Mouse (Mus musculus) left cerebral cortex, adult 9 months (tissue): ENCODE results near the gene Muc16.

Experiments used
- DNase-seq, 2 experiments: peaks; one replicate each; pipeline ENCODE4 v3.0.0; 2022; ENCODE audit warnings: low spot score in 2 of 2

The Muc16 gene

DNA sequence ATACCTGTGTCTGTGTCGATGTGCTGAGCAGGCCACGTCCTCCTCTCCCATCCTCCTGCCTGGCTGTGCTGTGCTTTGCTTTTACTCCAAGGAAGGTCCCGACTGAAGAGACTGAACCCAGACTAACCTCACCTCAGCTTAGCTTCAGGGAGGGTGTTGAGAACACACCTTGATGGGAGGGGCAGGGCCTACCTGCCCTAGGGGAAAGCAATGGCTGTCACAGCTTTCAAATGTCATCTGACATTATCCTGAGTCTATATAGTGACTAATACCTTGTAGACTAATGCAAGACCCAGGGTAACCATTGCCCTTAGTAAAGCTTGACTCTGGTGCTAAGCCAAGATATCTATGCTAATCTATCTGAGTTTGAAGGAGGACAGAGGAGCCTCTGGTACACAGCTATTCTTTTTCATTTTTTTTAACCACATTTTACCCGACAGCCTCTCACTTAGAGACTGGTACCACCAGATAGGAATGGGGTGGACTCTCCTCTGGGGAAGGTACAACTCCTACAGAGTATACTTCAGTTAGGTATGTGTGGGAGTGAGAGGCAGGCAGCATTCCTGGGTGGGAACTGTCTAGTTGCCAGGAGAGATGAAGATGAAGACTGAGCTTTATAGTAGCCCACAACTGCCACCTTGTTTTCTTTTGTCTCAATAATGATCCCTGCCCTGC, at the start of gene Muc16:
Muc16 (minus strand) TSS at position 51 of the 675 bp plus-strand sequence.
- no peak for DNase-seq

- DNase-seq, result no peak
These were observed 48.4 kb upstream of the Muc16 start for GRCm38 (mm10) chr9:18722712-18723099.

GRCm38 (mm10) chr9:18721931-18722711, 47.8 kb upstream of the Muc16 start:
- no peak for DNase-seq

GRCm38 (mm10) chr9:18721011-18721410, 46.7 kb upstream of the Muc16 start:
- DNase-seq, result no peak

- DNase-seq, result no peak
These were observed 31.3 kb upstream of the Muc16 start for GRCm38 (mm10) chr9:18705628-18706027.

GRCm38 (mm10) chr9:18598366-18598765, 76.0 kb downstream of the Muc16 start:
- DNase-seq, result no peak

- peak in 1 of 2 experiments; percentile 2 for DNase-seq
These were observed 166.2 kb downstream of the Muc16 start for GRCm38 (mm10) chr9:18508098-18508497.

- no peak for DNase-seq
These were observed 196.2 kb downstream of the Muc16 start, which contains the start of the genes Zfp558 and Mbd3l1 for GRCm38 (mm10) chr9:18478168-18478567. Gene Zfp558 (minus strand): TSS chr9:18478268. Gene Mbd3l1 (plus strand): TSS chr9:18478359.

GRCm38 (mm10) chr9:18473324-18474128, 200.8 kb downstream of the Muc16 start:
- DNase-seq, result peak; percentile 7 to 58

DNA sequence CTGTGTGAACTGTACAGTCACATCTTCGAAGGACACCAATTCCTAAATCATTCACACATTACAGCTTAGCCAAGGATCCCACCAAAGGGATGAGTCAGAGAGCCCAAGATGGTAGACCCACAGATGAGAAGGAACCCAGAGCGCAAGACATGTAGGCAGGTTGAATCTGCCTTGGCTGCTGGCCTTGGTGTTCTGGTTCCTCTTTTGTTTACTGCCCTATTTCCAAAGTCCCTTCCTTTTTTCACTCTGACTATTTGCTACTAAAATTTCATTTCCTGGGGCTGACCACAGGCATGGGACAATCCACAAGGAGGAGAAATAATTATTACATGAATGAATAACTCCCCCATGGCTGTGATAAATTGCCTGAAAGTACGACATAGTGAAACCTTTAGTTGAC, 206.3 kb downstream of the Muc16 start:
- no peak for DNase-seq

DNA sequence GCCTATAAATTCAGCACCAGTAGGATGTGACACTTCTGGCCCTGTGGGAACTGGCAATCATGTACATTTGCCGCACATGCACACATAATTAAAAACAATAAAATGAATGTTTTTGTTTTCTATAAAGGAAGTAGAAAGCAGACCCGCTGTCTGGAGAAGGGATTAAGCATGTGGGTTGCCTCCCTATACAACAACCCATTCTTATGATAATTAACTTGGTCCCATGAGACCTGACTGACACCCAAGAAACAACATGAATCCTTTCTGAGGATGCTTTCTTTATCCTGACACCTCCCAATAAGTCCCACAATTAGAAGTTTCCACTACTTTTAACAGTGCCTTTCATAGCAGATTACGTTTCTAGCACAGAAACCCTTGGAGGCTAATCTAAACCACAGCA, 207.0 kb downstream of the Muc16 start:
- DNase-seq, result no peak

- DNase-seq, result no peak
These were observed 217.8 kb downstream of the Muc16 start for GRCm38 (mm10) chr9:18456520-18456919.
